ENCODE assay signal across 29 mouse cellular contexts in the genomic region with DNA sequence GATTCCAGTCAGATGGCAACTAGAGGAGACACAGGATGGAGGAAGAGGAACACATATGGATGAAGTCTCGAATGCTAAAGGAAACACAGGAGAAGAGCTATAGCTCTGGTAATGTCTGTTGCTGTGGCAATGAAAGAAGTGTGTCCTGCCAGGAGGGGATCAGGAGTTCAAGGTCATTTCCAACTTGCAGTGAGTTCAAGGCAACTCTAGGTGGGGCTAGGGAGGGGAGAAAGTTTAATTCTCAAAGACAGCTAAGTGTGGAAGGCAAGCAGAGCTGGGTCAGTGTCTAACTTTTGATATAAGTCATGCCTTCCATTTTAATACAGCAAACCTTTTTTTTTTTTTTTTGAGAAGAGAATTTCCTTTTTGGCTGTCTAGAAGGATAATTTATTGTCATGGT.
A peak's percentile ranks its signal among the peaks of the same experiment; 100 is the strongest.
DNase-seq lines count a peak whose midpoint lies in the region; ATAC-seq and TF ChIP-seq lines count a peak whose summit lies in the region.
"Had no signal": no experiment of that assay in that cellular context is flagged by ENCODE, and none has a peak within 500 bp of the region (broad histone marks: within the 10 kb centered on the region; RNA-seq: fewer than 3 reads in every experiment).

No protein-coding gene starts in this region.

- TF ChIP-seq CTCF in left cerebral cortex, adult 2 months (IDR thresholded peaks at IDR 0.05) = peak; percentile 7
- 0 out of 2 replicates have a peak, but pooled peaks have one; percentile 7 for TF ChIP-seq CTCF in stomach, postnatal 0 days (IDR thresholded peaks at IDR 0.05; ENCODE audit: low read depth)

- H3K9me3 ChIP-seq in stomach, postnatal 0 days (ENCODE audit: control insufficient read depth, low read length) = no peaks in the 10 kb centered on the region
- H3K9me3 ChIP-seq: embryonic facial prominence, embryonic 10.5 days; embryonic facial prominence, embryonic 15.5 days; heart, embryonic 12.5 days; hindbrain, embryonic 10.5 days; limb, embryonic 13.5 days had no signal

- no peak overlapping the region for H3K4me2 ChIP-seq in stomach, postnatal 0 days (replicated peaks; ENCODE audit: low read depth)
- H3K4me2 ChIP-seq: embryonic facial prominence, embryonic 15.5 days; heart, embryonic 12.5 days; limb, embryonic 13.5 days; liver, embryonic 11.5 days had no signal

- no peak overlapping the region for H3K4me3 ChIP-seq in left cerebral cortex, adult 2 months
- H3K4me3 ChIP-seq in stomach, postnatal 0 days (ENCODE audit: low read depth, low read length) = no peak overlapping the region
- H3K4me3 ChIP-seq: embryonic facial prominence, embryonic 10.5 days; embryonic facial prominence, embryonic 15.5 days; heart, embryonic 12.5 days; hindbrain, embryonic 10.5 days; limb, embryonic 13.5 days had no signal

- no peak overlapping the region for H3K9ac ChIP-seq in stomach, postnatal 0 days (ENCODE audit: low read length)
- H3K9ac ChIP-seq: embryonic facial prominence, embryonic 15.5 days; heart, embryonic 12.5 days; limb, embryonic 13.5 days had no signal

- TF ChIP-seq EP300 in stomach, postnatal 0 days (optimal IDR thresholded peaks at IDR 0.05) = no peak

- H3K27me3 ChIP-seq in stomach, postnatal 0 days (ENCODE audit: control insufficient read depth, insufficient read depth, low read length) = no peaks in the 10 kb centered on the region
- H3K27me3 ChIP-seq: embryonic facial prominence, embryonic 15.5 days; heart, embryonic 12.5 days; limb, embryonic 13.5 days had no signal

- peak; percentile 15 for DNase-seq in CD4-positive, CD25-positive, alpha-beta regulatory T cell, adult 2 months (ENCODE audit: low read depth, low spot score)
- DNase-seq in left cerebral cortex, adult 2 months (ENCODE audit: extremely low spot score in 1 of 2, low spot score in 2 of 2) = no peak
- DNase-seq in left cerebral cortex, postnatal 10 days (ENCODE audit: extremely low spot score in 1 of 2, low spot score in 2 of 2) = no peak
- DNase-seq in ZHBTc4 (ENCODE audit: low read depth, low spot score) = peak; percentile 58
- DNase-seq in stomach, postnatal 0 days (ENCODE audit: low spot score) = no peak
- DNase-seq in embryo, embryonic 9.5 days (ENCODE audit: extremely low spot score) = no peak
- DNase-seq: adrenal gland, adult 2 months; cerebellum, adult 2 months; cerebellum, postnatal 14 days; gastrocnemius, postnatal 25 days; heart, adult 18-20 months; kidney, adult 8-10 months; kidney, postnatal 10 days; lung, adult 18-20 months; midbrain, embryonic 14.5 days; right cerebral cortex, postnatal 4 days had no signal

- H3K4me1 ChIP-seq in stomach, postnatal 0 days (replicated peaks; ENCODE audit: control insufficient read depth, insufficient read depth) = no peaks in the 10 kb centered on the region
- H3K4me1 ChIP-seq: embryonic facial prominence, embryonic 10.5 days; embryonic facial prominence, embryonic 15.5 days; heart, embryonic 12.5 days; hindbrain, embryonic 10.5 days; limb, embryonic 13.5 days had no signal

- 87% methylated on average over 1 of the region's 1 CpGs for WGBS in stomach, postnatal 0 days

- H3K36me3 ChIP-seq in stomach, postnatal 0 days (ENCODE audit: control insufficient read depth, insufficient read depth, low read length) = no peaks in the 10 kb centered on the region
- H3K36me3 ChIP-seq: embryonic facial prominence, embryonic 10.5 days; embryonic facial prominence, embryonic 15.5 days; heart, embryonic 12.5 days; hindbrain, embryonic 10.5 days; limb, embryonic 13.5 days had no signal

- no peak overlapping the region for H3K27ac ChIP-seq in left cerebral cortex, adult 2 months
- no peak overlapping the region for H3K27ac ChIP-seq in stomach, postnatal 0 days (replicated peaks)
- H3K27ac ChIP-seq: embryonic facial prominence, embryonic 10.5 days; embryonic facial prominence, embryonic 15.5 days; hindbrain, embryonic 10.5 days; limb, embryonic 13.5 days; macrophage had no signal

- intact Hi-C loops in left cerebral cortex, adult 2 months (cut with DNase I) = no loop called here
- intact Hi-C loops in left cerebral cortex, postnatal 10 days (cut with DNase I) = no loop called here

- ATAC-seq in CD4-positive, CD25-positive, alpha-beta regulatory T cell, adult 4 months = no peak
- no peak for ATAC-seq in stomach, postnatal 0 days (ENCODE audit: low FRiP score, low TSS enrichment)
- ATAC-seq in activated CD4-positive, CD25-positive, alpha-beta regulatory T cell, adult 4 months = no peak
- ATAC-seq: forebrain, embryonic 14.5 days; hindbrain, embryonic 16.5 days; lung, postnatal 0 days; Patski had no signal

Comparison
In these comparisons a context has a peak if more than half of its experiments do, and no peak if none do; other contexts are left out.
1. DNase-seq: peak in CD4-positive, CD25-positive, alpha-beta regulatory T cell, adult 2 months (single experiment) and ZHBTc4 (single experiment); none in left cerebral cortex, adult 2 months (0 of 2), left cerebral cortex, postnatal 10 days (0 of 2), stomach, postnatal 0 days (single experiment) and embryo, embryonic 9.5 days (single experiment).